Mouse (Mus musculus): ENCODE results near the gene Nfkbie.

GRCm38 (mm10) chr17:45608396-45608795, 52.9 kb downstream of the Nfkbie start:
- TF ChIP-seq CTCF (conservative IDR thresholded peaks at IDR 0.05; ENCODE audit: insufficient read depth, insufficient read length, low read depth, low read length) (no peak), POLR2A (IDR thresholded peaks at IDR 0.05; ENCODE audit: low read depth, low read length) (no peak)
